Mouse (Mus musculus) frontal cortex, postnatal 36 days (tissue): ENCODE measurements around the gene Gpx4.
"Not testable (repeated sequence)": the region's sequence is repeated elsewhere in the genome, so short reads cannot be mapped to it uniquely, and the experiment has no call there.

ENCODE experiments used
- DNase-seq, 2 experiments: peaks; one replicate each; pipeline ENCODE4 v3.0.0; 2022; ENCODE audit warnings: low spot score in 2 of 2

The Gpx4 gene

GRCm38 (mm10) chr10:80023758-80024157, 23.2 kb upstream of the Gpx4 start:
- DNase-seq: no peak

DNA sequence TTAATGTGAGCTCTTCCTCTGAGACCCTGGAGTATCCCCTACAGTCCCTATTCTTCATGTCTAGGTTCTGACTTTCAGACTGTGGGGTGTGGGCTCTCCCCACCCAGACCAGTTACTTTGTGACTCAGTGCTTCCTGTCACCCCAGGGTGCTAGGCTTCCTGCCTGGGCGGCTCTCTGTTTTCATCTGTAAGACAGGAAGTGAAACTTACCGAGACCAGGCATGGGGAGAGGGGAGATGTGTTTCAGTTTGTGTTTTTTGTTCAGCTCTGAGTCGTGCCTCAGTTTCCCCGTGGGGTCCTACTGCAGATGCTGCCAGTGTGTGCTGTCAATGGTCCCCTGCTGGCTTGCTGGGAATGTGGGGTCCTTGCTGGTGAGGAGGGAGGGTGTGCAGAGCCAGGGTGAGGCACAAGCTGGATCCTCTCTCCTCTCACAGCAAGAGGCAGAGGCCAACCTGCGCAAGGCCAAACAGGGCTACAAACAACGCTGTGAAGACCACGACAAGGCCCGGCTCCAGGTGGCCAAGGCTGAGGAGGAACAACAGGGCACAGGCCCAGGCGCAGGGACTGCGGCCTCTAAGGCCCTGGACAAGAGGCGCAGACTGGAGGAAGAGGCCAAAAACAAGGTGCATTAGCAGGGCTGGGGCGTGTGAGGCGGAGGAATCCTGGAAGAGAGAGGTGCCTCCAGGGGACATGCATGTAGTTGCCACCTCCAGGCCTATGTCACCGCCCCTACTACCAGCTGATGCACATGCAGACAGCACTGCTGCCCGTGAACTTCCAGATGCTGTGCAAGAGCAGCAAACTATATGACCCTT, 22.5 kb upstream of the Gpx4 start:
- no peak for DNase-seq

DNA sequence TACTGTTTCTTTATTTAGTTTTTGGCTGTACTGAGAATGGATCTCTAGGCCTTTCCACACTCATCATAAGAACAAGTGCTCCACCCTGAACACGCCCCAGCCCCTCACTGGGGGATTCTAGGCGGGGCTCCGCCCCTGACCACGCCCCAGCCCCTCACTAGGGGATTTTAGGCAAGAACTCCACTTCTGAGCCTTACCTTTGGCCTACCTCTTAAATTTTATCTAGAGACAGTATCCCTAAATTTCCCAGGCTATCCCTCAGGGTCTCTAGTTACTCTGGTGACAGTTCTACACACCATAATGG, 22.0 kb upstream of the Gpx4 start:
- no peak for DNase-seq

DNA sequence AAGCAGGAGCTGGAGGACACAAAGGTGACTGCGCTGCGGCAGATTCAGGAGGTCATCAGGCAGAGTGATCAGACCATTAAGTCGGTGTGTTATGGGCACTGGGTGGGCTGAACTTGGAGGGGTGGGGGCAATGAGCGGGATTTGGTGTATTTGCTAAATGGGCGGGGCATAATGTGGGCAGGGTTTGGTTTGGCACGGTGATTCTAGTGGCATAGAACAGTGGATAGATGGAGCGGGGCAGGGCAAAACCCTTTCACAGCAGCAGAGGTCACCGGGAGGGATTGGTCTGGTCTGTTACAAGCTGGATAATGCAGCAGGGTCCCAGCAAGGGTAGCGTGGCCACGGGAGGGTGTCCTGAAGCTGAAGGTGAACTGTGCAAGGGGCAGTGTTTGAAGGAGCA, 21.5 kb upstream of the Gpx4 start:
- DNase-seq: no peak

- no peak for DNase-seq
Observed at GRCm38 (mm10) chr10:80025889-80026288, 21.1 kb upstream of the Gpx4 start.

- no peak for DNase-seq
Observed at GRCm38 (mm10) chr10:80027681-80028520, 19.1 kb upstream of the Gpx4 start.

DNA sequence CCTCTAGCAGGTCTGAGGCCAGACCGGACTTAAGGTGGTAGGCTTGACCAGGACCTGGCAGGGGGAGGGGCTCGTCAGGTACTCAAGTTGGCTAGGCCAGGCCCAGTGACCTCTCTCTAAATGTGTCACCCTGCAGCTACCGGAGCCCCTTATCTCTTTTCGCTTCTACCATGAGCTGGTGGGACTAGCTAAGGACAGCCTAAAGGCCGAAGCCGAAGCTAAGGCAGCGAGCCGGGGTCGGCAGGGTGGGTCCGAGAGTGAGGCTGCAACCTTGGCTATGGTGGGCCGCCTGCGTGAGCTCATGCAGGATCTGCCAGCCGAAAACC, 18.5 kb upstream of the Gpx4 start:
- no peak for DNase-seq

- no peak for DNase-seq
Observed at GRCm38 (mm10) chr10:80030191-80030590, 16.8 kb upstream of the Gpx4 start.

DNA sequence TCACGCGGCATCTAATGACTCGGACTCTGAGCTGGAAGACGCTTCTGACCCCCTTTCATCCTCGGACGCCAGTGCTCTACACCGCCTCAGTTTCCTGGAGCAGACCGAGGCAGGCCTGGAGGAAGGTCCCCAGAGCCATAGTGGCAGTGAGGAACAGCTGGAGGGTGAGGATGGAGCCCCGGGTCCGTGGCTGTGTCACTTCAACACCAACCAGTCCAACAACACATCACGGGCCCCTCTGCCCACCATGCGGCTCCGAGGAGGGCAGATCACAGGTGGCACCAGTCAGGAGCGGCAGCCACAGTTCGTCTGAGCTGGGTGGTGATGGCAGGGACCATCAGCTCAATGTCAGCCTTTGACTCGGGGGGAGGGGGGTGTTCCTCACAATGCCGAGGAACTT, 16.2 kb upstream of the Gpx4 start:
- no peak for DNase-seq

- no peak for DNase-seq
Observed at GRCm38 (mm10) chr10:80032799-80033480, 14.0 kb upstream of the Gpx4 start.

DNA sequence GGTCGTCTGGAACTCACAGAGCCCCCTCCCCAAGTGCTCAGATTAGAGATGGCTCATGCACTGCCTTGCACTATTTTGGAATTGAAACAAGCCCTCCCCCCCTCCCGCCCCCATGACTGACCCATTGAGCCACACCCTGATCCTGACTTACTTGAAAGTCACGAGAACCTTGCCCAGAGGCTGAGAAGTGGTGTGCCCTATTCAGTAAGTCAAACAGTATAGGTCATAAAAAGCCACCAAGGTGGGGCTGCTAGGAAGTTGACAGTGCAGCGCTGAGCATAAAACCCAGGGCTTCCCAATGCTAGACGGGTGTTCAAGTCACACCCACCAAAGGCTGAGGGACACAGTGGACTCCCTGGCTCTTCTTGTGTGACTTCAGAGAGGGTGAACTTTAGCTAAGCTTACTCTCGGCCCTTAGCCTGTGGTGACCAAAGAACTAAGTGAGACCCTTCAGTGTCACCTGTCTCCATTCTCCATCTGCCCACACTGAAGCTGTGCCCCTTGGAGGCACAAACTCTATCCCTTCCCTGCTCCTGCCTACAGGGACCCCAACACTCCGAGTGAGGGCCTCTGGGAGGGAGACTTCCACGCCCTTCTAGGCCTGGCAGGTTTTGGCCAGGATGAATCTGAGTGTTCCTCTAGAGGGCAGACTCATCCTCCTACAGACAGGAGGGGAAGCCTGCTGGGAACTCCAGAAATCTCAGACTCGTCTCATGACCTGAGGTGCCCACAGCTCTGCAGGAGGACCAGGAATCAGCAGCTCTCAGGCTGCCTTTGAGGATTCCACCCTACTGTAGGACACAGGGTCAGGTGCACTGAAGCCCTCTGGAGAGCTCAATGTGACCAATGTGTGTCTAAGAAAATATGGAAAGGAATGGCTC, 13.2 kb upstream of the Gpx4 start:
- DNase-seq: peak in 1 of 2 experiments; percentile 34

GRCm38 (mm10) chr10:80035148-80035547, 11.8 kb upstream of the Gpx4 start:
- DNase-seq: no peak

GRCm38 (mm10) chr10:80035686-80036085, 11.3 kb upstream of the Gpx4 start:
- no peak for DNase-seq

- DNase-seq: no peak
Observed at GRCm38 (mm10) chr10:80036832-80037231, 10.1 kb upstream of the Gpx4 start.

GRCm38 (mm10) chr10:80039559-80039979, 7.4 kb upstream of the Gpx4 start, which contains the start of gene Polr2e:
Polr2e (minus strand) TSS chr10:80039795.
- DNase-seq: peak; percentile 97 to 99

GRCm38 (mm10) chr10:80041409-80042060, 5.4 kb upstream of the Gpx4 start:
- DNase-seq: not testable (repeated sequence)

DNA sequence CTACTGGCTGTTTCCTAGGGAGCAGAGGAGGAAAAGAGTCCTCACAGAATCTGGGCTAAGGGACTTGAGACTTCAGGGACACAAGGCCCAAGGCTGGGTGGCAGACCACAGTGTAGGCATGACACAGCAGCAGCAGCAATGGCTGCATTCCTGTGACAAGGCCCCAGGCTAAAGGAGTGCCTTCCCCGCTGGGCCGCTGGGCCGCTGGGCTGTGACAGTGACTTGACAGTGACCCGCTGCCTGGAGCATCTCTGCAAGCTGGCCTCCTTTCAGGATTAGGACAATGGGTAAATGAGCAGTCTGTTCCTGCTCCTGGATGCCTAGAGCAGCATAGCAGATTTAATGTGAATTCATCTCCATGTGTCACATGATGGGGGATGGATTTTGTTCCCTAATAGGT, 2.9 kb upstream of the Gpx4 start:
- DNase-seq: no peak

DNA sequence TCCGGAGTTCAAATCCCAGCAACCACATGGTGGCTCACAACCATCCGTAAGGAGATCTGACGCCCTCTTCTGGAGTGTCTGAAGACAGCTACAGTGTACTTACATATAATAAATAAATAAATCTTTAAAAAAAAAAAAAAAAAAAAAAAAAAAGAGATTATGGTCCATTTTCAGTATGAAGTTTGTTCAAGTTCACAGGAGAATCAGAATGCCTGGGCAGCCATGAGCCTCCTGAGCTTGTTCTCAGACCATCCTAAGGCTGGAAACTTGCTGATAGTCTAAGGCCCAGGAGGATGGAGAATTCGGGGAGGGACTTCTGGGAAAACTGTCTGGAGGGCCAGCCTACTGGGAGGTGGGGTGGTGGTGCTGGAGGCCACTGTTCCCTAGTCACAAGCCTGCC, 1.6 kb upstream of the Gpx4 start:
- DNase-seq: not testable (repeated sequence)

- DNase-seq: no peak
Observed at GRCm38 (mm10) chr10:80045766-80046165, 1.2 kb upstream of the Gpx4 start.

DNA sequence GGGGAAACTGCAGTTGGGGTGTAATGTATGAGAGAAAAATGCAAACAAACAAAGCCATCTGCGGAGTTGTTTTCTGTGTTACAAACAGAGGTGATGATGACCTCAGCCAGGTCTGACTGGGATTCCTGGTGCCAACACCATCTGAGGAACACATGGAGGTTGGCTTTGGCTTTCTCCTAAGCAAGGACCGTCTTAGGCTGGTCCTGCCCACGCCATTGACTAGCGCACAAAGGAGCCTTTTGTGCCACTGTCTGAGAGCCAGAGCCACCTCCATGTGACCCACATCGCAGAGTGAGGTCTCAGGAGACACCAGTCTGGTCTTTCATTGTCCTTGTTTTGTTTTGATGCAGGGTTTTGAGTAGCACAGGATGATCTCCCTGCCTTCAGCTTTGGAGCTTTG, 1.4 kb downstream of the Gpx4 start:
- no peak for DNase-seq

DNA sequence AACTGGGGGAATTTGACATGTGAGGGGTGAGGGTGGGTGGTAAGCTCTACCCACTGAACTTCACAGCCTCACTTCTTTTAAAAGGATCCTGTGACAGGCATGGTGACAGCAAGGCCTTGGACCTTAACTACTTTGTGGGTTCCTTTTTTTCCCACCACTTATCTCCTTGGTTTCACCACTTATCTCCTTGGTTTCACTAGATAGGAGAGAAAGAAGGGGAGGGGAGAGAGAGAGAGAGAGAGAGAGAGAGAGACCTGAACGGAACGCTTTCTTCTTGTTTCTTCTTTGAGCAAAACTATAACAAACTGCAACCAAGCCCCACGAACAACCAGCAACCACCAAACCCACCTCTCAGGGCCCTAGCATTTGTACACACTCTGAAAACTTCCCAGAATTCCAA, 1.9 kb downstream of the Gpx4 start:
- DNase-seq: no peak
